Mouse (Mus musculus) 3T3-L1 (cell line): ENCODE measurements around the gene Gpc2.

Experiments
- DNase-seq: peaks from one replicate; pipeline ENCODE4 v3.0.0-alpha.2; 2015; ENCODE audit warnings: low read depth, low spot score

Gpc2 gene

GRCm38 (mm10) chr5:138262001-138262400, 17.8 kb downstream of the Gpc2 start:
- no peak for DNase-seq

- no peak for DNase-seq
Observed at GRCm38 (mm10) chr5:138260834-138261233, 19.0 kb downstream of the Gpc2 start.

- no peak for DNase-seq
Observed at GRCm38 (mm10) chr5:138260051-138260450, 19.8 kb downstream of the Gpc2 start.

- DNase-seq = no peak
Observed at GRCm38 (mm10) chr5:138258993-138259392, 20.8 kb downstream of the Gpc2 start.

- no peak for DNase-seq
Observed at GRCm38 (mm10) chr5:138258542-138258941, 21.3 kb downstream of the Gpc2 start.

GRCm38 (mm10) chr5:138258078-138258477, 21.7 kb downstream of the Gpc2 start:
- DNase-seq = no peak

- no peak for DNase-seq
Observed at GRCm38 (mm10) chr5:138257585-138257978, 22.2 kb downstream of the Gpc2 start.

- peak; percentile 52 for DNase-seq
Observed at GRCm38 (mm10) chr5:138256966-138257584, 22.7 kb downstream of the Gpc2 start.

- no peak for DNase-seq
Observed at GRCm38 (mm10) chr5:138256094-138256467, 23.7 kb downstream of the Gpc2 start.

GRCm38 (mm10) chr5:138255353-138256093, 24.3 kb downstream of the Gpc2 start, which contains the start of gene Lamtor4:
Lamtor4 (plus strand) TSS chr5:138255482.
- DNase-seq = peak; percentile 100

GRCm38 (mm10) chr5:138253061-138253460, 26.7 kb downstream of the Gpc2 start:
- DNase-seq = no peak

GRCm38 (mm10) chr5:138251144-138251543, 28.7 kb downstream of the Gpc2 start:
- DNase-seq = no peak

GRCm38 (mm10) chr5:138241511-138241910, 38.3 kb downstream of the Gpc2 start:
- DNase-seq = no peak

- DNase-seq = no peak
Observed at GRCm38 (mm10) chr5:138234224-138234623, 45.6 kb downstream of the Gpc2 start.

GRCm38 (mm10) chr5:138233778-138234177, 46.0 kb downstream of the Gpc2 start:
- no peak for DNase-seq

GRCm38 (mm10) chr5:138229511-138229910, 50.3 kb downstream of the Gpc2 start:
- DNase-seq = no peak

GRCm38 (mm10) chr5:138228026-138228425, 51.8 kb downstream of the Gpc2 start:
- peak; percentile 60 for DNase-seq

- no peak for DNase-seq
Observed at GRCm38 (mm10) chr5:138227367-138227766, 52.4 kb downstream of the Gpc2 start.

- no peak for DNase-seq
Observed at GRCm38 (mm10) chr5:138226491-138226890, 53.3 kb downstream of the Gpc2 start.

GRCm38 (mm10) chr5:138225700-138226099, 54.1 kb downstream of the Gpc2 start, which contains the start of gene Nxpe5:
Nxpe5 (plus strand) TSS chr5:138225898.
- no peak for DNase-seq
